Mouse (Mus musculus): Measurements from ENCODE around the gene Oaz2.

- TF ChIP-seq GATA1 (IDR thresholded peaks at IDR 0.05; ENCODE audit: borderline replicate concordance, low read length) = no peak
- TF ChIP-seq POLR2AphosphoS5 (IDR thresholded peaks at IDR 0.05; ENCODE audit: insufficient replicate concordance, low read depth, low read length) = no peak
Measured at GRCm38 (mm10) chr9:65680938-65681633, 13.3 kb downstream of the Oaz2 start.

Measured in G1E (cell line).